Mouse (Mus musculus) liver, postnatal 0 days (tissue): ENCODE measurements around the gene Osbpl11. TPM values are rescaled to one million over a fixed set of nuclear protein-coding genes. Genes with fewer than 3 reads are reported as not detected.
A peak's percentile ranks its signal among the peaks of the same experiment; 100 is the strongest.

Experiments used
- ATAC-seq: fragments of 200-750 bp; cut with Nextera tagmentation; 2 replicates; pipeline ENCODE4 v1.8.0; 2017; ENCODE audit warnings: mild to moderate bottlenecking, moderate library complexity
- DNase-seq: peaks from one replicate; pipeline ENCODE4 v3.0.0-alpha.2; 2016
- H3K27ac ChIP-seq: fragments of 300-500 bp; sonication (generic); 2 replicates; pipeline ENCODE4 v1.5.1; 2014; ENCODE audit warnings: antibody characterized with exemption, moderate library complexity, mild to moderate bottlenecking, low read depth
- H3K27me3 ChIP-seq: fragments of 300-500 bp; sonication (generic); 2 replicates; pipeline ENCODE4 v1.6.1; 2014; ENCODE audit warnings: low read length, control low read depth, mixed read lengths; ENCODE audit not compliant: insufficient read depth
- H3K36me3 ChIP-seq: fragments of 300-500 bp; sonication (generic); replicated peaks from 2 replicates; pipeline ENCODE4 v1.6.1; 2014; ENCODE audit warnings: mild to moderate bottlenecking, control low read depth, low read length, moderate library complexity, mixed read lengths; ENCODE audit not compliant: insufficient read depth
- H3K4me1 ChIP-seq: fragments of 300-500 bp; sonication (generic); 2 replicates; pipeline ENCODE4 v1.6.1; 2014; ENCODE audit warnings: antibody characterized with exemption, mild to moderate bottlenecking, control low read depth; ENCODE audit not compliant: insufficient read depth
- H3K4me2 ChIP-seq: fragments of 300-500 bp; sonication (generic); 2 replicates; pipeline ENCODE4 v1.6.1; 2014; ENCODE audit warnings: low read depth, mild to moderate bottlenecking, low read length, moderate library complexity, mixed read lengths
- H3K4me3 ChIP-seq: fragments of 300-500 bp; sonication (generic); 2 replicates; pipeline ENCODE4 v1.5.1; 2014; ENCODE audit warnings: low read depth, low read length
- H3K9ac ChIP-seq: fragments of 300-500 bp; sonication (generic); replicated peaks from 2 replicates; pipeline ENCODE4 v1.6.1; 2014; ENCODE audit warnings: mild to moderate bottlenecking, moderate library complexity
- H3K9me3 ChIP-seq: fragments of 300-500 bp; sonication (generic); 2 replicates; pipeline ENCODE4 v1.6.1; 2016; ENCODE audit warnings: mild to moderate bottlenecking, control low read depth, low read length, mixed read lengths
- CTCF ChIP-seq: sonication (generic); IDR thresholded peaks from 2 replicates; pipeline ENCODE4 v1.5.1; 2016; ENCODE audit warnings: antibody characterized with exemption, low read depth
- EP300 ChIP-seq: IDR thresholded peaks from 2 replicates; pipeline ENCODE4 v1.6.1; 2016; ENCODE audit warnings: antibody characterized with exemption, low read depth, mild to moderate bottlenecking
- WGBS: fragments of 180-500 bp; shearing (Covaris S2); extraction: QIAGEN DNeasy Blood & Tissue Kit; methylation state at CpG from one replicate; pipeline ENCODE4 v1.1.7; 2014; ENCODE audit not compliant: insufficient replicate concordance; 5-methylcytosine and 5-hydroxymethylcytosine counted together
- polyA plus RNA-seq: library from polyadenylated mRNA; unstranded; fragments of >200 nt; fragmentation: Nextera tagmentation; extraction: Ambion mirVana; gene quantifications from 2 replicates; pipeline ENCODE4 v1.2.1, GENCODE M21; 2015

Osbpl11 gene
- polyA plus RNA-seq, 1 experiment from 2014 or later = 6.2 TPM

DNA sequence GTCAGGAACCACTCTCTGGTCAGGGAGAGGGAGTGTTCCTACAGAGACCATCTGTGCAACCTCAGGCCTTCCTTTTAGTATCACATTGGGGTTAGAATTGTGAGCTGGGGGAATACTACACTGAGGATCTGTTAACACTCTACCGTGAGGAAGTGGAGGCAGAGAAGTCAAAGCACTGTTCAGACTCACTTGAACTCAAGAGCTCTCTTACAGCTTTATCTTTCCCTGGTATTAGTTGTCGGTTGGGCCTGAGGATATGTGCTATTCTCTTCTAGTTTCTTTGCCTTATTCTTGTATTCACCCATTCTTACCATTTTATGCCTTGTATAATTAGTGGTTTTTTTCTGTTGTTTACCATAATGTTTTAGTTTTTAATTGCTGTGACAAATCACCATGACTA is 73.7 kb downstream of the Osbpl11 start:
- DNase-seq (no peak), ATAC-seq (no peak)
- Histone ChIP-seq H3K9ac (no peak overlapping the region), H3K9me3 (no peaks in the 10 kb centered on the region), H3K27me3 (no peaks in the 10 kb centered on the region), H3K4me1 (peaks cover 14% of the 10 kb centered on the region), H3K4me3 (no peak overlapping the region), H3K27ac (no peak overlapping the region), H3K36me3 (no peaks in the 10 kb centered on the region), H3K4me2 (no peak overlapping the region)
- WGBS = 47% methylated on average over 2 of the region's 2 CpGs
- no peak for TF ChIP-seq CTCF
- no peak for TF ChIP-seq EP300

DNA sequence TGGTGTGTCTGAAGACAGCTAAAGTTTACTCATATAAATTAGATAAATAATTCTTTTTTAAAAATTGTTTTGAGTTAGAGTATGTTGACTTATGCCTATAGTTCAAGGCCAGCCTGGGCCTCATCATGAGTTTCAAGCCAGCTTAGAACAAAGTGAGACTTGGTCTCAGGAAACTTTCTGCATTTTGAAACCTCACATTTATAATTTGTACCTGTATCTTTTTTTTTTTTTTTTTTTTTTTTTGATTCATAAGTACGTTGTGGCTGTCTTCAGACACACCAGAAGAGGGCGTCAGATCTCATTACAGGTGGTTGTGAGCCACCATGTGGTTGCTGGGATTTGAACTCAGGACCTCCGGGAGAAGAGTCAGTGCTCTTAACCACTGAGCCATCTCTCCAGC is 75.0 kb downstream of the Osbpl11 start:
- Histone ChIP-seq H3K4me2 (no peak overlapping the region), H3K27ac (no peak overlapping the region), H3K9me3 (no peaks in the 10 kb centered on the region), H3K4me1 (peaks cover 12% of the 10 kb centered on the region), H3K9ac (no peak overlapping the region), H3K4me3 (no peak overlapping the region), H3K27me3 (no peaks in the 10 kb centered on the region), H3K36me3 (peaks cover 7% of the 10 kb centered on the region; the same call in 1 of the 2 replicates)
- TF ChIP-seq EP300 (no peak), CTCF (no peak)
- no peak for DNase-seq
- WGBS = 67% methylated on average over 3 of the region's 3 CpGs
- ATAC-seq = no peak

DNA sequence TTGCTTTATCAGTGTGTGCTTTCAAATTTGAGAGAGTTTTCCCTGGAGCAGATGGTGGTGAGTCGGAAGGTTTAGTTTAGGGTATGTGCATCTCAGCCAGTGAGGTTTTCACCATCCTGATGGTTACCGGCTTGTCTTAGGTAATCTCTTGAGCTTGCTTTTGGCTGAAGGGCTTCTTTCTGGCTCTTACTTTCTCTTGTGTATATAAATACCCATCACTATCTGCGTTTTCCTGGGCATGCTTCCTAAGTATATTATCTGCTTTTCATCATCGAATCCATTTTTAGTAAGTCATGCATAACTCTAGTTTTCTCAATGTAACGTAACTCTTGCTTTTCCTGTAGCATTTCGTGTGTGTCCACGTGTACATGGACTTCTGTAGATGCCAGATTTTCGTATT is 76.0 kb downstream of the Osbpl11 start:
- Histone ChIP-seq H3K27ac (peak overlapping the region; percentile 17; the same call in 1 of the 2 replicates), H3K9me3 (no peaks in the 10 kb centered on the region), H3K4me2 (0 out of 2 replicates have a peak overlapping the region, but pooled peaks have one; percentile 0), H3K4me3 (no peak overlapping the region), H3K36me3 (peaks cover 10% of the 10 kb centered on the region; the same call in 1 of the 2 replicates), H3K27me3 (no peaks in the 10 kb centered on the region), H3K9ac (no peak overlapping the region), H3K4me1 (peaks cover 12% of the 10 kb centered on the region)
- ATAC-seq = no peak
- no peak for DNase-seq
- 44% methylated on average over 8 of the region's 8 CpGs for WGBS
- no peak for TF ChIP-seq EP300
- no peak for TF ChIP-seq CTCF

DNA sequence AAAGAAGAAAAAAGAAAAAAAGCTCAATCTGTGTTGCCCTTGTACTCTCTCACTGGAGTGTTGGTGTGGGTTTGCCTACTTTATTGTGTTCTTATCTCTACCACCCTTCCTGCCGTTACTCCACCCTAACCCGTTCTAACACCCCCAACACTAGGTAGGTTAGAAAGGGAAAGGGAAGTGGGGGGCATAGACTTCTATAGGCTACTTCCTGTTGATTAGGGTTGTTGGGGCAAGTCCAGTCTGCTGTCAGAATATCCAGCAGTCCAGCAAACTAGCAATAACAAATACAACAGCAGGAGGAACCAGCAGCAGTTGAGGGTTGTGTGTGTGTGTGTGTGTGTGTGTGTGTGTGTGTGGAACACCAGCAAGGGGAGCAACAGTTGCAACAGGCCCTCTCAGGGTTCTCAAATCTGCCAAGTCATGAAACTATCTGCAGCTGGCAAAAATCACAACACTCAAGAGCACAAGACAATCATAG is 76.8 kb downstream of the Osbpl11 start:
- peak; percentile 28 for DNase-seq
- Histone ChIP-seq H3K9ac (no peak overlapping the region), H3K27me3 (no peaks in the 10 kb centered on the region), H3K4me3 (no peak overlapping the region), H3K36me3 (peaks cover 10% of the 10 kb centered on the region; the same call in 1 of the 2 replicates), H3K9me3 (no peaks in the 10 kb centered on the region), H3K4me2 (peak overlapping the region; percentile 36), H3K4me1 (peaks cover 8% of the 10 kb centered on the region), H3K27ac (peak overlapping the region; percentile 19; the same call in 1 of the 2 replicates)
- ATAC-seq = peak; percentile 19; the same call in 1 of the 2 replicates
- WGBS = 11% methylated on average over 2 of the region's 2 CpGs
- TF ChIP-seq EP300 (peak; percentile 58), CTCF (no peak)

DNA sequence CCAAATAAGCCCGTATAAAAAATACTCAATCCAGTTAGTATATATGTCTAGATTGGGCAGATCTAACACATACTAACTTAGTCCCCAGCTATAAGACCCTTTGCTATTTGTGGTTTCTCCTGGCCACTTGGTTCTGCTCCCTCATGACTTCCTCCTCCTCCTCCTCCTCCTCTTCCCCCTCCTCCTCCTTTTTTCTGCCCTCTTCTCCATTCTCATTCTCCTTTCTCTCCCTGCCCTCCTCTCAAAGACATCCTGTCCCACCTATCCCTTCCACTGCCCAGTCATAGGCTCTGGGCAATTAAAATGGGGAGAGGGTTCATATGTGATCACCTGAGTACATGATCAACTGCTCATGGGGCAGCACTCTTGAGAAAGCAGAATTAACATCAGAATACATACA is 77.2 kb downstream of the Osbpl11 start:
- 24% methylated on average over 1 of the region's 1 CpGs for WGBS
- Histone ChIP-seq H3K4me1 (peaks cover 8% of the 10 kb centered on the region), H3K9me3 (no peaks in the 10 kb centered on the region), H3K9ac (no peak overlapping the region), H3K4me3 (no peak overlapping the region), H3K27ac (peak overlapping the region; percentile 19; the same call in 1 of the 2 replicates), H3K27me3 (no peaks in the 10 kb centered on the region), H3K36me3 (peaks cover 11% of the 10 kb centered on the region), H3K4me2 (no peak overlapping the region)
- no peak for DNase-seq
- ATAC-seq = no peak
- no peak for TF ChIP-seq EP300
- no peak for TF ChIP-seq CTCF

DNA sequence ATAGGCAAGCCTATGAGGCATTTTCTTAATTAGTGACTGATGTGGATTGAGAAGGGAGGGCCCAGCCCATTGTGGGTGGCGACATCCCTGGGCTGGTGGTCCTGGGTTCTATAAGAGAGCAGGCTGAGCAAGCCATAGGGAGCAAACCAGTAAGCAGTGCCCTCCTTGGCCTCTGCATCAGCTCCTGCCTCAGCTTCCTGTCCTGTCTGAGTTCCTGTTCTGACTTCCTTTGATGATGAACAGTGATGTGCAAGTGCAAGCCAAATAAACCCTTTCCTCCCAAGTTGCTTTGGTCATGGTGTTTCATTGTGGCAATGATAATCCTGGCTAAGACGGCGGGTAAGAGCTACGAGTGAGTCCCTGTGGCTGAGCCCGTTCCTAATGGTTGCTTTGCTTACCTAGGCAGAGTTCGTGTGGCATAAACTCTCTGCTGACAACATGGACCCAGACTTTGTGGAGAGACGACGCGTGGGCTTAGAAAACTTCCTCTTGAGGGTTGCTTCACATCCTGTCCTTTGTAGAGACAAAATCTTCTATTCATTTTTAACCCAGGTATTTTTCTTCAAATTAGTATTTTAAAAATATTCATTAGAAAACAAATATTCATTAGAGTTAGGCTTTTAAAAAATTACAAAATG is 82.9 kb downstream of the Osbpl11 start:
- Histone ChIP-seq H3K27me3 (no peaks in the 10 kb centered on the region), H3K27ac (no peak overlapping the region), H3K4me2 (no peak overlapping the region), H3K36me3 (peaks cover 26% of the 10 kb centered on the region), H3K9ac (no peak overlapping the region), H3K4me1 (no peaks in the 10 kb centered on the region), H3K4me3 (no peak overlapping the region), H3K9me3 (no peaks in the 10 kb centered on the region)
- ATAC-seq (no peak), DNase-seq (no peak)
- WGBS = 63% methylated on average over 9 of the region's 9 CpGs
- TF ChIP-seq EP300 = no peak
- TF ChIP-seq CTCF = no peak
